Mouse (Mus musculus) kidney, postnatal 0 days (tissue): ENCODE results near the gene Tmod1. TPM values are rescaled to one million over a fixed set of nuclear protein-coding genes. Genes with fewer than 3 reads are reported as not detected.

ENCODE experiments used
- ATAC-seq: fragments of 200-750 bp; cut with Nextera tagmentation; replicated peaks from 2 replicates; pipeline ENCODE4 v1.8.0; 2017; ENCODE audit warnings: low read depth, moderate number of reproducible peaks, moderate TSS enrichment, moderate library complexity; ENCODE audit not compliant: low FRiP score
- DNase-seq: peaks from one replicate; pipeline ENCODE4 v3.0.0-alpha.2; 2016; ENCODE audit warnings: low spot score
- H3K27ac ChIP-seq: fragments of 300-500 bp; sonication (generic); 2 replicates; pipeline ENCODE4 v1.5.1; 2014; ENCODE audit warnings: mild to moderate bottlenecking
- H3K27me3 ChIP-seq: fragments of 300-500 bp; sonication (generic); 2 replicates; pipeline ENCODE4 v1.6.1; 2014; ENCODE audit warnings: low read length, mixed read lengths; ENCODE audit not compliant: insufficient read depth
- H3K36me3 ChIP-seq: fragments of 300-500 bp; sonication (generic); 2 replicates; pipeline ENCODE4 v1.6.1; 2014; ENCODE audit warnings: low read length, mixed read lengths; ENCODE audit not compliant: insufficient read depth
- H3K4me1 ChIP-seq: fragments of 300-500 bp; sonication (generic); replicated peaks from 2 replicates; pipeline ENCODE4 v1.6.1; 2014; ENCODE audit warnings: antibody characterized with exemption, low read length, mixed read lengths; ENCODE audit not compliant: insufficient read depth
- H3K4me2 ChIP-seq: fragments of 300-500 bp; sonication (generic); 2 replicates; pipeline ENCODE4 v1.6.1; 2014; ENCODE audit warnings: mild to moderate bottlenecking, low read length, moderate library complexity, mixed read lengths
- H3K4me3 ChIP-seq: fragments of 300-500 bp; sonication (generic); replicated peaks from 2 replicates; pipeline ENCODE4 v1.5.1; 2014; ENCODE audit warnings: low read depth, low read length
- H3K9ac ChIP-seq: fragments of 300-500 bp; sonication (generic); 2 replicates; pipeline ENCODE4 v1.6.1; 2014; ENCODE audit warnings: low read depth, low read length
- H3K9me3 ChIP-seq: fragments of 300-500 bp; sonication (generic); replicated peaks from 2 replicates; pipeline ENCODE4 v1.6.1; 2016; ENCODE audit warnings: low read length, inconsistent platforms, mixed read lengths
- CTCF ChIP-seq: IDR thresholded peaks from 2 replicates; pipeline ENCODE4 v1.5.1; 2016; ENCODE audit warnings: antibody characterized with exemption, low read depth, mild to moderate bottlenecking, moderate library complexity
- WGBS: fragments of 180-500 bp; shearing (Covaris S2); extraction: QIAGEN DNeasy Blood & Tissue Kit; methylation state at CpG from one replicate; pipeline ENCODE4 v1.1.7; 2014; 5-methylcytosine and 5-hydroxymethylcytosine counted together
- polyA plus RNA-seq: library from polyadenylated mRNA; unstranded; fragments of >200 nt; fragmentation: Nextera tagmentation; extraction: Ambion mirVana; gene quantifications from 2 replicates; pipeline ENCODE4 v1.2.1, GENCODE M21; 2015

Gene Tmod1
- polyA plus RNA-seq, 1 experiment from 2014 or later = 5.5 TPM

DNA sequence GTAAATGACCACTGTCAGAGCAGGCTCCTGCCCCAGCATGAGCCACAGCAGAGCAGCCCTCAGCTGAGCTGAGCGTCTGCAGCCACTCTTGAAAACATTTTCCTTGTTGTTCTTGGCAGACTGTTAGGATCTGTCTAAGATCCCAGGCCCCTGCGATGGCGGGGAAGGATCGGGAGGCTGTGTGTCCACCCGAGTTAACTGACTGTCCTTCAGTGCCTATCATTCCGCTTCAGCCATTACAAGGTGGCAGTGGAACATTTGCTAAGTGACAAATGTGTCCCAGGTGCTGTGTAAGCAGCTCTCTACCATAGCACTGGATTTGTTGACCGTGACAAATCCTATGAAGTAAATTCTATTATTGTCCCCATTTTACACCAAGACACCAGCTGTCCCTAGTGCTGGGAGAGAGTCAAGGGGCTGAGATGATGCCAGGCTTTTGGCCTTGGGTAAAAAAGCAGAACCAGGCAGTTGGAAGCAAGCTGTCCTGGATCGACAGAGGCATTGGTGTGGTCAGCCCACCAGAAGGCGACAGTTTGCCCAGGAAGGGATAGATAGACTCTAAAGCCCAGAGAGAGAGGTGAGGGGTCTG, 46.6 kb downstream of the Tmod1 start:
- DNase-seq = peak; percentile 49
- Histone ChIP-seq H3K27me3 (no peaks in the 10 kb centered on the region), H3K4me1 (peaks cover 11% of the 10 kb centered on the region; the same call in 1 of the 2 replicates), H3K9me3 (no peaks in the 10 kb centered on the region), H3K4me3 (no peak overlapping the region), H3K9ac (no peak overlapping the region), H3K36me3 (no peaks in the 10 kb centered on the region), H3K27ac (no peak overlapping the region), H3K4me2 (no peak overlapping the region)
- ATAC-seq = no peak
- WGBS = 49% methylated on average over 9 of the region's 9 CpGs
- TF ChIP-seq CTCF = no peak

DNA sequence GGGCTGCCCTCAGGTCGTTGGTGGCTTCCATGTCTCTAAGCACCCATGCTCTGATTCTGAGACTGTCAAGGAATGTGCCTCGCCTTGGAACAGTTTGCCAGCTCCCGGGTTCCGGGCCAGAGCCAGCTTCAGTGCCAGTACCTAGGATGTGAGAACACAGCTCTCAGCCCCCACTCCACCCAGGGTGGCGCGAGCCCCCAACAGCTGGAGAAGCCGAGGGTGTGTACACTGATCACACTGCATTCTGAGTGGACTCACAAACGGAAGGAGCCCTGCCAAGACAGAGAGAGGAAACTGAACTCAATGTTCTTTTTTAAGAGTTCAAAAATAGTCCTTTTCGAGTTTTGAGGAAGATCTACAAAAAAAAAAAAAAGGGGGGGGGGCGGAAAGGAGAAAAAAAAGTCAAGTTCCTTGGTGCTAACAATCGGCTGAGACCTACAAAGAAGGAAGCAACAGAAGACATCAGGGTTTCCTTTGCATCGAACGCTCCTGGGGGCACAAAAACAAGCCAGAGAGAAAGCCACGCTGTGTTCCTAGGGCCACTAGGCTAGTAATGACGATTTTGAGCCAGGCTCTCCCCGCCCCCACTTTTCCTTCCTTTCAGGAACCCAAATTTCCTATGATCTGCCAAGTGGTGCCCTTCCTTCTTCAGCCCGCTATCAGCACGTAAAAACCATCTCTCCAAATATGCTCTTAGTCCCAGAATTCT, 48.1 kb downstream of the Tmod1 start:
- TF ChIP-seq CTCF = no peak
- H3K9ac ChIP-seq = no peak overlapping the region
- no peaks in the 10 kb centered on the region for H3K9me3 ChIP-seq
- peaks cover 11% of the 10 kb centered on the region; the same call in 1 of the 2 replicates for H3K4me1 ChIP-seq
- DNase-seq (no peak), ATAC-seq (no peak)
- H3K27me3 ChIP-seq = no peaks in the 10 kb centered on the region
- H3K36me3 ChIP-seq = no peaks in the 10 kb centered on the region
- H3K4me2 ChIP-seq = no peak overlapping the region
- no peak overlapping the region for H3K4me3 ChIP-seq
- no peak overlapping the region for H3K27ac ChIP-seq
- 75% methylated on average over 17 of the region's 18 CpGs for WGBS

GRCm38 (mm10) chr4:46087427-46087771, 48.7 kb downstream of the Tmod1 start:
- WGBS = 59% methylated on average over 7 of the region's 7 CpGs
- Histone ChIP-seq H3K27ac (no peak overlapping the region), H3K36me3 (no peaks in the 10 kb centered on the region), H3K4me2 (no peak overlapping the region), H3K27me3 (no peaks in the 10 kb centered on the region), H3K9me3 (no peaks in the 10 kb centered on the region), H3K4me3 (no peak overlapping the region), H3K9ac (no peak overlapping the region), H3K4me1 (peaks cover 11% of the 10 kb centered on the region; the same call in 1 of the 2 replicates)
- ATAC-seq (no peak), DNase-seq (no peak)
- TF ChIP-seq CTCF = no peak

DNA sequence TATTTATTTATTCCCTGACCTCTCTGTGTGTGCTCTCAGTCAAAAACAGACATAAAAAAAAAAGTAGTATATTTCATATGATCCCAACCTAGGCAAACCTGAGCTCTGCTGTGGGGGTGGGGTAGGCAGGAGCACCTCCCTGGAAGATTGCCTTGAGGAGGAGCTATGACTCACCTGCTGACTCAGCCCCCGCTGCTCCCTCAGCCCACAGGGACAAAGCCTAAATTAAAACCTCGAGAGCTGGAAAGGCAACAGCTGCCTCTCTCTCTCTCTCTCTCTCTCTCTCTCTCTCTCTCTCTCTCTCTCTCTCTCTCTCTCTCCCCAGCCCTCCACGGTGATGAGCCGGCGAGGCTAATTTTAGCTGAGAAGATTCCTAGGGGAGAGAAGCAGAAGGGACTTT, 49.1 kb downstream of the Tmod1 start:
- no peak overlapping the region for H3K9ac ChIP-seq
- ATAC-seq = 0 out of 2 replicates have a peak, but pooled peaks have one; percentile 34
- H3K4me2 ChIP-seq = no peak overlapping the region
- WGBS = 12% methylated on average over 5 of the region's 5 CpGs
- no peaks in the 10 kb centered on the region for H3K9me3 ChIP-seq
- H3K4me3 ChIP-seq = no peak overlapping the region
- H3K36me3 ChIP-seq = no peaks in the 10 kb centered on the region
- no peak overlapping the region for H3K27ac ChIP-seq
- peak; percentile 34 for DNase-seq
- H3K4me1 ChIP-seq = peaks cover 11% of the 10 kb centered on the region; the same call in 1 of the 2 replicates
- no peak for TF ChIP-seq CTCF
- H3K27me3 ChIP-seq = no peaks in the 10 kb centered on the region

DNA sequence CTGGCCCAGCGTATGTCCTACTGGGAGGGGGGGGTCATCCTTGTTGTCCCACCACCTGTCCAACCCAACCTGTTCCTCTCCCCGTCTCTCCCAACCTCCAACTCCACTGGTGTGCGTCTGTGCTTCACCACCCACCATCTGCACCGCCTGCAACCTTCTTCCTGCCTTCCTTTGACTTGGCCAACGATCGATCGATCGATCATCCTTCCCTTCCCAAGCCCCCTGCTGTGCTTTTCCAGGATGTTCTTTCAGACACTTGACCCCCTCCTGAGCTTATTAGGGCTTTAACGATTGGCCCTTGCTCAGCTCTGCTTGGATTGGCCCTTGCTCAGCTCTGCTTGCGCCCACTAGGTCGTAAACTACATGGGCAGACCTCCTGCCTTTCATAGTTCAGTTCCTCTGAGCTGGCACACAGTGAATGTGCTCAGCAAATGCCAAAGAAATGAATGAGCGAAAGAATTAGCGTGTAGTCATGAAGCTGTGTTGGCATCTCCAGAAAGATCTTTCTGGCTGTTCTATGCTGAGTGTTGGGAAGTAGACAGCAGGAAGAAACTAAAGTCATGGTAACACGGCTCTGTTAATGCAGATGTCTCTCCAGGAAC, 50.9 kb downstream of the Tmod1 start:
- Histone ChIP-seq H3K4me3 (no peak overlapping the region), H3K36me3 (no peaks in the 10 kb centered on the region), H3K9ac (no peak overlapping the region), H3K9me3 (no peaks in the 10 kb centered on the region), H3K27ac (no peak overlapping the region), H3K27me3 (no peaks in the 10 kb centered on the region), H3K4me2 (no peak overlapping the region), H3K4me1 (peaks cover 11% of the 10 kb centered on the region; the same call in 1 of the 2 replicates)
- DNase-seq (no peak), ATAC-seq (no peak)
- TF ChIP-seq CTCF = no peak
- 77% methylated on average over 14 of the region's 14 CpGs for WGBS

GRCm38 (mm10) chr4:46092429-46093076, 53.8 kb downstream of the Tmod1 start:
- Histone ChIP-seq H3K4me3 (no peak overlapping the region), H3K36me3 (no peaks in the 10 kb centered on the region), H3K27me3 (no peaks in the 10 kb centered on the region), H3K4me1 (no peaks in the 10 kb centered on the region), H3K9me3 (no peaks in the 10 kb centered on the region), H3K4me2 (no peak overlapping the region), H3K9ac (no peak overlapping the region), H3K27ac (no peak overlapping the region)
- ATAC-seq = no peak
- DNase-seq = no peak
- WGBS = 76% methylated on average over 5 of the region's 5 CpGs
- TF ChIP-seq CTCF = no peak
